Mouse (Mus musculus): ENCODE data around the gene Sspo. TPM values are rescaled to one million over a fixed set of nuclear protein-coding genes. Genes with fewer than 3 reads are reported as not detected.

The Sspo gene
- total RNA-seq, 1 experiment: 0.27 TPM

GRCm38 (mm10) chr6:48482501-48482900 lies 34.5 kb downstream of the Sspo start:
- Histone ChIP-seq H3K4me3 (ENCODE audit: insufficient read depth in 1 of 2, low read depth in 1 of 2, low read length in 2 of 2, poor library complexity in 1 of 2, severe bottlenecking in 1 of 2) (no peak overlapping the region), H3K9ac (ENCODE audit: insufficient read depth, low read depth, low read length, poor library complexity, severe bottlenecking) (no peak overlapping the region), H3K27ac (ENCODE audit: insufficient read depth, low read depth, low read length, poor library complexity, severe bottlenecking) (no peak overlapping the region), H3K4me1 (ENCODE audit: control insufficient read depth in 2 of 2, insufficient read depth in 2 of 2, low read length in 2 of 2, poor library complexity in 1 of 2) (peaks cover 0 to 6% of the 10 kb centered on the region in 2 experiments; a peak in 1 of 4 replicates), H3K36me3 (ENCODE audit: control insufficient read depth, insufficient read depth, low read length, poor library complexity, severe bottlenecking) (no peaks in the 10 kb centered on the region), H3K9me3 (ENCODE audit: control insufficient read depth, insufficient read depth, low read depth, low read length) (no peaks in the 10 kb centered on the region)
- in situ Hi-C loops (cut with MboI; ENCODE audit: low sequenced_read_pairs in 2 of 2, unreplicated experiment in 2 of 2): no loop called here
- no peak for TF ChIP-seq ZNF384 (IDR thresholded peaks at IDR 0.05; ENCODE audit: low read depth, low read length)
- DNase-seq (ENCODE audit: low read depth, low spot score): no peak

- Histone ChIP-seq H3K4me1 (ENCODE audit: control insufficient read depth in 2 of 2, insufficient read depth in 2 of 2, low read length in 2 of 2, poor library complexity in 1 of 2) (peaks cover 0 to 21% of the 10 kb centered on the region in 2 experiments; a peak in 2 of 4 replicates), H3K36me3 (ENCODE audit: control insufficient read depth, insufficient read depth, low read length, poor library complexity, severe bottlenecking) (no peaks in the 10 kb centered on the region), H3K9ac (ENCODE audit: insufficient read depth, low read depth, low read length, poor library complexity, severe bottlenecking) (peak overlapping the region; percentile 27; the same call in 1 of the 2 replicates), H3K27ac (ENCODE audit: insufficient read depth, low read depth, low read length, poor library complexity, severe bottlenecking) (no peak overlapping the region), H3K9me3 (ENCODE audit: control insufficient read depth, insufficient read depth, low read depth, low read length) (no peaks in the 10 kb centered on the region), H3K4me3 (ENCODE audit: insufficient read depth in 1 of 2, low read depth in 1 of 2, low read length in 2 of 2, poor library complexity in 1 of 2, severe bottlenecking in 1 of 2) (peak overlapping the region; percentile 33 to 41; a peak in 2 of 4 replicates)
- in situ Hi-C loops (cut with MboI; ENCODE audit: low sequenced_read_pairs in 2 of 2, unreplicated experiment in 2 of 2): no loop called here
- no peak for DNase-seq (ENCODE audit: low read depth, low spot score)
- no peak for TF ChIP-seq HCFC1 (IDR thresholded peaks at IDR 0.05; ENCODE audit: borderline replicate concordance, insufficient read depth, low read length)
- no peak for TF ChIP-seq CHD2 (IDR thresholded peaks at IDR 0.05; ENCODE audit: low read depth, low read length)
- TF ChIP-seq ZNF384 (IDR thresholded peaks at IDR 0.05; ENCODE audit: low read depth, low read length): no peak
- TF ChIP-seq ZC3H11A (IDR thresholded peaks at IDR 0.05; ENCODE audit: borderline replicate concordance, low read depth, low read length): no peak
- TF ChIP-seq MAFK (IDR thresholded peaks at IDR 0.05; ENCODE audit: insufficient read depth, low read depth, low read length): no peak
Measured at GRCm38 (mm10) chr6:48487747-48488725, 40.0 kb downstream of the Sspo start.

- DNase-seq (ENCODE audit: low read depth, low spot score): no peak
- Histone ChIP-seq H3K9me3 (ENCODE audit: control insufficient read depth, insufficient read depth, low read depth, low read length) (no peaks in the 10 kb centered on the region), H3K36me3 (ENCODE audit: control insufficient read depth, insufficient read depth, low read length, poor library complexity, severe bottlenecking) (no peaks in the 10 kb centered on the region), H3K27ac (ENCODE audit: insufficient read depth, low read depth, low read length, poor library complexity, severe bottlenecking) (no peak overlapping the region), H3K4me3 (ENCODE audit: insufficient read depth in 1 of 2, low read depth in 1 of 2, low read length in 2 of 2, poor library complexity in 1 of 2, severe bottlenecking in 1 of 2) (no peak overlapping the region), H3K9ac (ENCODE audit: insufficient read depth, low read depth, low read length, poor library complexity, severe bottlenecking) (no peak overlapping the region), H3K4me1 (ENCODE audit: control insufficient read depth in 2 of 2, insufficient read depth in 2 of 2, low read length in 2 of 2, poor library complexity in 1 of 2) (peaks cover 0 to 34% of the 10 kb centered on the region in 2 experiments; a peak in 2 of 4 replicates)
- no peak for TF ChIP-seq MAFK (IDR thresholded peaks at IDR 0.05; ENCODE audit: insufficient read depth, low read depth, low read length)
- no peak for TF ChIP-seq HCFC1 (IDR thresholded peaks at IDR 0.05; ENCODE audit: borderline replicate concordance, insufficient read depth, low read length)
- no peak for TF ChIP-seq ZC3H11A (IDR thresholded peaks at IDR 0.05; ENCODE audit: borderline replicate concordance, low read depth, low read length)
- no peak for TF ChIP-seq CHD2 (IDR thresholded peaks at IDR 0.05; ENCODE audit: low read depth, low read length)
- TF ChIP-seq ZNF384 (IDR thresholded peaks at IDR 0.05; ENCODE audit: low read depth, low read length): no peak
- in situ Hi-C loops (cut with MboI; ENCODE audit: low sequenced_read_pairs in 2 of 2, unreplicated experiment in 2 of 2): no loop called here
Measured at GRCm38 (mm10) chr6:48489741-48490140, 41.7 kb downstream of the Sspo start.

GRCm38 (mm10) chr6:48491361-48491760 lies 43.3 kb downstream of the Sspo start:
- DNase-seq (ENCODE audit: low read depth, low spot score): no peak
- Histone ChIP-seq H3K4me1 (ENCODE audit: control insufficient read depth in 2 of 2, insufficient read depth in 2 of 2, low read length in 2 of 2, poor library complexity in 1 of 2) (peaks cover 0 to 32% of the 10 kb centered on the region in 2 experiments; a peak in 2 of 4 replicates), H3K27ac (ENCODE audit: insufficient read depth, low read depth, low read length, poor library complexity, severe bottlenecking) (no peak overlapping the region), H3K9ac (ENCODE audit: insufficient read depth, low read depth, low read length, poor library complexity, severe bottlenecking) (no peak overlapping the region), H3K4me3 (ENCODE audit: insufficient read depth in 1 of 2, low read depth in 1 of 2, low read length in 2 of 2, poor library complexity in 1 of 2, severe bottlenecking in 1 of 2) (no peak overlapping the region), H3K36me3 (ENCODE audit: control insufficient read depth, insufficient read depth, low read length, poor library complexity, severe bottlenecking) (no peaks in the 10 kb centered on the region), H3K9me3 (ENCODE audit: control insufficient read depth, insufficient read depth, low read depth, low read length) (no peaks in the 10 kb centered on the region)
- TF ChIP-seq ZNF384 (IDR thresholded peaks at IDR 0.05; ENCODE audit: low read depth, low read length): no peak
- no peak for TF ChIP-seq CHD2 (IDR thresholded peaks at IDR 0.05; ENCODE audit: low read depth, low read length)
- TF ChIP-seq ZC3H11A (IDR thresholded peaks at IDR 0.05; ENCODE audit: borderline replicate concordance, low read depth, low read length): no peak
- no peak for TF ChIP-seq MAFK (IDR thresholded peaks at IDR 0.05; ENCODE audit: insufficient read depth, low read depth, low read length)
- no peak for TF ChIP-seq HCFC1 (IDR thresholded peaks at IDR 0.05; ENCODE audit: borderline replicate concordance, insufficient read depth, low read length)
- in situ Hi-C loops (cut with MboI; ENCODE audit: low sequenced_read_pairs in 2 of 2, unreplicated experiment in 2 of 2): no loop called here

All from ES-E14 (cell line).